Mouse (Mus musculus) erythroblast, adult 5-6 weeks (primary cell): ENCODE results near the gene Olfr351. TPM values are rescaled to one million over a fixed set of nuclear protein-coding genes. Genes with fewer than 3 reads are reported as not detected.

Experiments used
- ATAC-seq: replicated peaks from 2 replicates; pipeline ENCODE4 v1.8.0; 2016; ENCODE audit warnings: moderate number of reproducible peaks, mild to moderate bottlenecking, moderate TSS enrichment, inconsistent platforms; ENCODE audit not compliant: poor library complexity, low FRiP score, severe bottlenecking
- total RNA-seq, 2 experiments: library from RNA; stranded (forward) in 1 of 2; stranded (reverse) in 1 of 2; fragments of 150-400 nt in 1 of 2; fragments of 200-764, 138-1000 nt in 1 of 2; gene quantifications; 2 replicates each; pipeline versions ENCODE4 v1.2.3 to v1.2.4; 2015 to 2017; ENCODE audit warnings: low replicate concordance in 2 of 2

The Olfr351 gene
- not detected in 2 replicates for total RNA-seq (2015; ENCODE audit: low replicate concordance)
- total RNA-seq (2017; ENCODE audit: low replicate concordance), result not detected in 2 replicates

- no peak for ATAC-seq
These were observed at the start of gene Olfr351 for GRCm38 (mm10) chr2:36862560-36862959. TSS of gene Olfr351 (minus strand) at chr2:36862660.

DNA sequence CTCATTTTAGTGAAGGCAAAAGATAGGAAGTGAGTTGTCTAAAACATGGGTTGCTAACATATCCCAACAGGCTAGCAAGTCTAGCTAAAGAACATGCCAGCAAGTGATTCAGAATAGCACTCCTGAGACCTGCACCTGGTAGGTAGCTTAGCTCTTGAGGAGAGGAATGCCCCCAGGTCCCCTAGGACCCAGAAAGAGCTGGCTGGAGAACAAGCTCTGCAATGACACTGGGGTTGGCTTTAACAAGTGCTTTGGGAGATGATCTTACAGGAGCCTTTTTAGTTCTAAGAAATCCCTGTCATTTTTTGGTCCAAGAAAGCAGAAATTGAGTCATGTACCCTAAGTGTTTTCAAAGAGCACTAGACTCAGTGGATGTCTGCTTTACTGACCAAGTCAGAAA, 42.9 kb upstream of the Olfr351 start, which contains the start of gene Olfr354:
TSS of gene Olfr354 (plus strand) at position 301 of the 400 bp plus-strand sequence.
- no peak for ATAC-seq

- no peak for ATAC-seq
These were observed 34.7 kb upstream of the Olfr351 start for GRCm38 (mm10) chr2:36897114-36897513.

GRCm38 (mm10) chr2:36892836-36893235, 30.4 kb upstream of the Olfr351 start, which contains the start of gene Olfr353:
TSS of gene Olfr353 (minus strand) at chr2:36892936.
- ATAC-seq, result no peak

DNA sequence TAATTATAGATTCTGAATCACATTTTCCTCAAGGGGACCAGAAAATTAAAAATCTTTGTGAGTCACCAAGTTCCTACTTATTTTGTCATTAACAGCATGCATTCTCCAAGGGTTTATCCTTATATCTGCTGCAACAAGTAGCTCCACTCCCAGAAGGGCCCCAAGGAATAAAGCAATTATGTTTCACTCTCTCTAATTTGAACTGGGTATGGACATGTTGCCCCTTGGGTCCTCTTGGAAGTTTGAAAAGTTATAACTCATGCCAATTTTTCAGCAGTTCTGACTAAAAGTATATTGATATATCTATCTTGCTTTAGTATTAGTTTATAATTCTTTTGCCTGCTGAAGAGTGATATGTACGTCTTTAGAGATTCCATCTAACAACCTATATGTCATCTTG, 5.7 kb upstream of the Olfr351 start, which contains the start of gene Olfr352:
TSS of gene Olfr352 (plus strand) at position 301 of the 400 bp plus-strand sequence.
- ATAC-seq, result no peak

DNA sequence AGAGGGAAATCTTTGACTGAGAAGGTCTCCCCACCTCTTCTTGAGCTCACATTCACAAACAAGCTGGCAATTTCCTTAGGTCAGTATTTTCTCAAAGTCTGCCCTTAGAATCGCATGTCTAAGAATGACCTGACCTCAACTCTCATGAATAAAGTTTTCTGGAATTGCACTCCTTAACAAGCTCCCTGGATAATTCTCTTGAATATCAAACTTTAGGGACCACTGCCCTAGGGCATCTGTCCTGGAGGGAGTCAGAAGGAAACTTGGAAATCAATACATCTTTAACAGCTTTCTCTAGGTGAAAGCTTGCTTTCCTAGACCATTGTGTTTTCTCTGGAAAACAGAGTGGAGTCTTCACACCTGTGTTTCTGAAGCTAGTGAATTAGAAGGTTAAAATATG, 16.4 kb downstream of the Olfr351 start, which contains the start of gene Olfr350:
TSS of gene Olfr350 (plus strand) at position 301 of the 400 bp plus-strand sequence.
- ATAC-seq, result no peak

GRCm38 (mm10) chr2:36816932-36817331, 45.5 kb downstream of the Olfr351 start, which contains the start of gene Olfr3:
TSS of gene Olfr3 (minus strand) at chr2:36817032.
- ATAC-seq, result no peak

Other genes with a start within 250 kb of the Olfr351 start
- gene Olfr345, start 222.6 kb downstream of the Olfr351 start, total RNA-seq (2015; ENCODE audit: low replicate concordance), result not detected in 2 replicates
- not detected in 2 replicates for gene Olfr345, start 222.6 kb downstream of the Olfr351 start, total RNA-seq (2017; ENCODE audit: low replicate concordance)
- not detected in 2 replicates for gene Olfr346, start 176.9 kb downstream of the Olfr351 start, total RNA-seq (2015; ENCODE audit: low replicate concordance)
- gene Olfr346, start 176.9 kb downstream of the Olfr351 start, total RNA-seq (2017; ENCODE audit: low replicate concordance), result not detected in 2 replicates
- gene Olfr347, start 130.8 kb downstream of the Olfr351 start, total RNA-seq (2015; ENCODE audit: low replicate concordance), result not detected in 2 replicates
- gene Olfr347, start 130.8 kb downstream of the Olfr351 start, total RNA-seq (2017; ENCODE audit: low replicate concordance), result not detected in 2 replicates
- gene Olfr348, start 78.4 kb downstream of the Olfr351 start, total RNA-seq (2015; ENCODE audit: low replicate concordance), result not detected in 2 replicates
- gene Olfr348, start 78.4 kb downstream of the Olfr351 start, total RNA-seq (2017; ENCODE audit: low replicate concordance), result not detected in 2 replicates
- gene Olfr50, start 72.1 kb downstream of the Olfr351 start, total RNA-seq (2015; ENCODE audit: low replicate concordance), result not detected in 2 replicates
- gene Olfr50, start 72.1 kb downstream of the Olfr351 start, total RNA-seq (2017; ENCODE audit: low replicate concordance), result not detected in 2 replicates
- gene Olfr3, start 45.6 kb downstream of the Olfr351 start, total RNA-seq (2015; ENCODE audit: low replicate concordance), result not detected in 2 replicates
- gene Olfr3, start 45.6 kb downstream of the Olfr351 start, total RNA-seq (2017; ENCODE audit: low replicate concordance), result not detected in 2 replicates
- not detected in 2 replicates for gene Olfr350, start 16.4 kb downstream of the Olfr351 start, total RNA-seq (2015; ENCODE audit: low replicate concordance)
- gene Olfr350, start 16.4 kb downstream of the Olfr351 start, total RNA-seq (2017; ENCODE audit: low replicate concordance), result not detected in 2 replicates
- not detected in 2 replicates for gene Olfr352, start 5.8 kb upstream of the Olfr351 start, total RNA-seq (2015; ENCODE audit: low replicate concordance)
- not detected in 2 replicates for gene Olfr352, start 5.8 kb upstream of the Olfr351 start, total RNA-seq (2017; ENCODE audit: low replicate concordance)
- gene Olfr353, start 30.3 kb upstream of the Olfr351 start, total RNA-seq (2015; ENCODE audit: low replicate concordance), result not detected in 2 replicates
- gene Olfr353, start 30.3 kb upstream of the Olfr351 start, total RNA-seq (2017; ENCODE audit: low replicate concordance), result not detected in 2 replicates
- gene Olfr354, start 43.0 kb upstream of the Olfr351 start, total RNA-seq (2015; ENCODE audit: low replicate concordance), result not detected in 2 replicates
- gene Olfr354, start 43.0 kb upstream of the Olfr351 start, total RNA-seq (2017; ENCODE audit: low replicate concordance), result under 0.01 and 0.26 TPM in 2 replicates
- gene Olfr355, start 66.2 kb upstream of the Olfr351 start, total RNA-seq (2015; ENCODE audit: low replicate concordance), result not detected in 2 replicates
- gene Olfr355, start 66.2 kb upstream of the Olfr351 start, total RNA-seq (2017; ENCODE audit: low replicate concordance), result not detected in 2 replicates
- not detected in 2 replicates for gene Olfr356, start 74.5 kb upstream of the Olfr351 start, total RNA-seq (2015; ENCODE audit: low replicate concordance)
- not detected in 2 replicates for gene Olfr356, start 74.5 kb upstream of the Olfr351 start, total RNA-seq (2017; ENCODE audit: low replicate concordance)
- not detected in 2 replicates for gene Olfr357, start 131.2 kb upstream of the Olfr351 start, total RNA-seq (2015; ENCODE audit: low replicate concordance)
- not detected in 2 replicates for gene Olfr357, start 131.2 kb upstream of the Olfr351 start, total RNA-seq (2017; ENCODE audit: low replicate concordance)
- not detected in 2 replicates for gene Olfr358, start 146.7 kb upstream of the Olfr351 start, total RNA-seq (2015; ENCODE audit: low replicate concordance)
- not detected in 2 replicates for gene Olfr358, start 146.7 kb upstream of the Olfr351 start, total RNA-seq (2017; ENCODE audit: low replicate concordance)
- not detected in 2 replicates for gene Olfr360, start 203.1 kb upstream of the Olfr351 start, total RNA-seq (2015; ENCODE audit: low replicate concordance)
- gene Olfr360, start 203.1 kb upstream of the Olfr351 start, total RNA-seq (2017; ENCODE audit: low replicate concordance), result not detected in 2 replicates
- gene Olfr361, start 226.6 kb upstream of the Olfr351 start, total RNA-seq (2015; ENCODE audit: low replicate concordance), result not detected in 2 replicates
- not detected in 2 replicates for gene Olfr361, start 226.6 kb upstream of the Olfr351 start, total RNA-seq (2017; ENCODE audit: low replicate concordance)